Mouse (Mus musculus) forebrain, embryonic 11.5 days (tissue): ENCODE data around the gene Paqr5. TPM values are rescaled to one million over a fixed set of nuclear protein-coding genes. Genes with fewer than 3 reads are reported as not detected.
A peak's percentile ranks its signal among the peaks of the same experiment; 100 is the strongest.

Experiments used
- ATAC-seq: fragments of 200-750 bp; cut with Nextera tagmentation; replicated peaks from 2 replicates; pipeline ENCODE4 v1.8.0; 2017; ENCODE audit warnings: moderate TSS enrichment; ENCODE audit not compliant: low FRiP score
- DNase-seq: peaks from one replicate; pipeline ENCODE4 v3.0.0-alpha.2; 2017; ENCODE audit warnings: low spot score
- H3K27ac ChIP-seq: fragments of 300-500 bp; sonication (generic); 2 replicates; pipeline ENCODE4 v1.5.1; 2014; ENCODE audit warnings: low read depth, low read length
- H3K27me3 ChIP-seq: fragments of 300-500 bp; sonication (generic); 2 replicates; pipeline ENCODE4 v1.6.1; 2014; ENCODE audit warnings: mild to moderate bottlenecking, low read length, mixed read lengths; ENCODE audit not compliant: control insufficient read depth, insufficient read depth
- H3K36me3 ChIP-seq: fragments of 300-500 bp; sonication (generic); 2 replicates; pipeline ENCODE4 v1.6.1; 2014; ENCODE audit warnings: mild to moderate bottlenecking, low read length, moderate library complexity, mixed read lengths; ENCODE audit not compliant: control insufficient read depth, insufficient read depth
- H3K4me1 ChIP-seq: fragments of 300-500 bp; sonication (generic); replicated peaks from 2 replicates; pipeline ENCODE4 v1.6.1; 2014; ENCODE audit warnings: low read length, mixed read lengths; ENCODE audit not compliant: control insufficient read depth, insufficient read depth
- H3K4me2 ChIP-seq: fragments of 300-500 bp; sonication (generic); 2 replicates; pipeline ENCODE4 v1.6.1; 2014; ENCODE audit warnings: low read depth, mild to moderate bottlenecking, low read length, moderate library complexity, mixed read lengths; ENCODE audit not compliant: severe bottlenecking
- H3K4me3 ChIP-seq: fragments of 300-500 bp; sonication (generic); 2 replicates; pipeline ENCODE4 v1.5.1; 2014; ENCODE audit warnings: low read depth, low read length
- H3K9ac ChIP-seq: fragments of 300-500 bp; sonication (generic); 2 replicates; pipeline ENCODE4 v1.6.1; 2014; ENCODE audit warnings: low read length
- H3K9me3 ChIP-seq: fragments of 300-500 bp; sonication (generic); 2 replicates; pipeline ENCODE4 v1.6.1; 2016; ENCODE audit warnings: low read length, mixed read lengths; ENCODE audit not compliant: control insufficient read depth
- WGBS: fragments of 180-500 bp; shearing (Covaris S2); extraction: QIAGEN DNeasy Blood & Tissue Kit; methylation state at CpG from one replicate; pipeline ENCODE4 v1.1.7; 2014; 5-methylcytosine and 5-hydroxymethylcytosine counted together
- polyA plus RNA-seq: library from polyadenylated mRNA; unstranded; fragments of >200 nt; fragmentation: Nextera tagmentation; extraction: Ambion mirVana; gene quantifications from 2 replicates; pipeline ENCODE4 v1.2.1, GENCODE M21; 2014

Paqr5 gene
- polyA plus RNA-seq, result 0.49 and 0.60 TPM in 2 replicates

DNA sequence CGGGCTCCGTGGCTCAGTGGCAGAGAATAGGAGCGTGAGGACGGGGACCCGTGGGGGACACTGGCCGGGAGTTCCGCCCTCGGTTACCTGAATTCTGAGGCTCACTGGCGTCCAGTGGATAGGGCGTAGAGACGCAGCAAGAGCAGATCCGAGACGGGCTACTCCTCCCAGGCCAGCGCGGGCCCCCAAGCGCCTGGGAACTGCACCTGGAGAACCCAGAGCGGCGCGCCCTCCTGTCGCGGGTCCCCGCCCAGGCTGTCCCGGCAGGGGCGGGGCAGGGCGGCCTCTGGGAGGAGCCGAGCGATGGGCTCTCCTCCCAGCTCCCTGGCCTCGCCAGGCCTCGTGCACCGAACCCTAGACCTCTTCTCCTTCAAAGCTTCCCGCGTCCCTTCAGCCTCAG is at the start of gene Paqr5:
Gene Paqr5 (minus strand): TSS at position 257 of the 400 bp plus-strand sequence.
- H3K4me3 ChIP-seq, result peak within 1 kb of the TSS; percentile 31
- no peaks in the 10 kb centered on the region for H3K4me1 ChIP-seq
- DNase-seq (peak; percentile 66), ATAC-seq (no peak)
- WGBS, result under 1% methylated on average over 31 of the region's 32 CpGs
- peak within 1 kb of the TSS; percentile 28; the same call in 1 of the 2 replicates for H3K9ac ChIP-seq
- H3K27ac ChIP-seq, result no peak within 1 kb of the TSS
- peaks cover 13% of the 10 kb centered on the region for H3K27me3 ChIP-seq
- peak within 1 kb of the TSS; percentile 69 for H3K4me2 ChIP-seq
- no peaks in the 10 kb centered on the region for H3K9me3 ChIP-seq
- H3K36me3 ChIP-seq, result no peaks in the 10 kb centered on the region

DNA sequence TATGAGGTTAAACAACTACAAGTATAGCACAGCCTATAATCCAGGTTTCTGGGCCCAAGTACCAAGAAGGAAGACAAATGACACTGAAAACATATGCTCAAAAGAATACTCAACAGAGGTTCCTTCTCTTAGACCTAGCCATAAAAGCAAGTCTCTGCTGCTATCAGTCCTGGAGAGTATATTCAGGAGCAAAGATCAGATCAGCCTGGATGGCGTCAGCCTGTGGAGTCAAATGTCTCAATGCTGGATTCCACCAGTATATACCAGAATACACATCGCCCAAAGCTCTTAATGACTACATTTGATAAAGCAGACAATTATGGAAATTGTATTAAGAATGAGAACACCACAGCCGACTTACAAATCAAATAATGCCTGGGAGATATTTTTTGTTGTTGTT is 35.6 kb upstream of the Paqr5 start:
- Histone ChIP-seq H3K27ac (no peak overlapping the region), H3K9ac (no peak overlapping the region), H3K27me3 (no peaks in the 10 kb centered on the region), H3K36me3 (no peaks in the 10 kb centered on the region), H3K4me1 (no peaks in the 10 kb centered on the region), H3K4me2 (no peak overlapping the region), H3K9me3 (no peaks in the 10 kb centered on the region), H3K4me3 (no peak overlapping the region)
- DNase-seq, result no peak
- ATAC-seq, result no peak
- WGBS, result 93% methylated on average over 3 of the region's 3 CpGs

DNA sequence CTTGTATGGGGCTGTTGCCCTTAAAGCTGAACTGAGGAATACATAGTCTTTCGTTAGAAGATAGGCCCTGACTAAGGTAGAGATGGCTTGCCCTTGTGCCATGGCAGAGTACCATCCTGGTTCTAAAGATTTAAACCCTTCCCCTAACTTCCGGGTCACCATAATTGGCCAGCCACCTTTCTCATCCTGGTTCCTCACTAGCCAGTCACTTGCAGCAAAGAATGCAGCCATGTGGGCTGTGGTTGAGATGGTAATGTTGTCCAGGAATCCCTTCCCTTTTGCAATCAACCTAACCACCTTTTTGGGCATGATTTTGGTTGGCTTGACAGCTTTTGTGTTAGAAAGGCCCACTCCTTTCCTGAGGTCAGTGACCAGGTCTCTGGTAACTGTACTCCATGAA is 33.8 kb upstream of the Paqr5 start:
- H3K27ac ChIP-seq, result no peak overlapping the region
- no peak for DNase-seq
- H3K4me1 ChIP-seq, result no peaks in the 10 kb centered on the region
- H3K27me3 ChIP-seq, result no peaks in the 10 kb centered on the region
- ATAC-seq, result no peak
- no peak overlapping the region for H3K4me2 ChIP-seq
- H3K9ac ChIP-seq, result no peak overlapping the region
- H3K36me3 ChIP-seq, result no peaks in the 10 kb centered on the region
- no peaks in the 10 kb centered on the region for H3K9me3 ChIP-seq
- H3K4me3 ChIP-seq, result no peak overlapping the region
- 95% methylated on average over 2 of the region's 2 CpGs for WGBS

DNA sequence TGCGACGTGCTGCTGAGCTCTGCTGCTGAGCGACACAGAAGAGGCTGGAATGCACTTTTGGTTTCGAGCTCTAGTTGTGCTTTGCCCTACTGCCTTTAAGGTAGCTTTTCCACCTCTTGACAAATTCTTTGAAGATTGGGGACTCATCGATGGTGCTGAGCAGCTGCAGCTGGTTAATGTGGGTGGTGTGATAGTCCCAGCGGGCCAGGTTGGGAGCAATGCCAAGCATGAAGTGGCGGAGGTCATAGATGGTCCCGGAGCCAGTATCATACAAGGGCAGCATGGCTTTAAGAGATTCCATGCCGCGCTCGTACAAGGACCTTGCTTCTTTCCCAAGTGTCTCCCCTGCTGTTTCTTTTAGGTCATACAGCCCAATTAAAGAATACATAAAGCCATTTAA is 33.3 kb upstream of the Paqr5 start:
- H3K4me2 ChIP-seq, result no peak overlapping the region
- H3K27ac ChIP-seq, result no peak overlapping the region
- H3K9ac ChIP-seq, result no peak overlapping the region
- DNase-seq (no peak), ATAC-seq (no peak)
- 91% methylated on average over 11 of the region's 11 CpGs for WGBS
- no peaks in the 10 kb centered on the region for H3K36me3 ChIP-seq
- H3K4me1 ChIP-seq, result no peaks in the 10 kb centered on the region
- no peaks in the 10 kb centered on the region for H3K27me3 ChIP-seq
- H3K4me3 ChIP-seq, result no peak overlapping the region
- H3K9me3 ChIP-seq, result no peaks in the 10 kb centered on the region

DNA sequence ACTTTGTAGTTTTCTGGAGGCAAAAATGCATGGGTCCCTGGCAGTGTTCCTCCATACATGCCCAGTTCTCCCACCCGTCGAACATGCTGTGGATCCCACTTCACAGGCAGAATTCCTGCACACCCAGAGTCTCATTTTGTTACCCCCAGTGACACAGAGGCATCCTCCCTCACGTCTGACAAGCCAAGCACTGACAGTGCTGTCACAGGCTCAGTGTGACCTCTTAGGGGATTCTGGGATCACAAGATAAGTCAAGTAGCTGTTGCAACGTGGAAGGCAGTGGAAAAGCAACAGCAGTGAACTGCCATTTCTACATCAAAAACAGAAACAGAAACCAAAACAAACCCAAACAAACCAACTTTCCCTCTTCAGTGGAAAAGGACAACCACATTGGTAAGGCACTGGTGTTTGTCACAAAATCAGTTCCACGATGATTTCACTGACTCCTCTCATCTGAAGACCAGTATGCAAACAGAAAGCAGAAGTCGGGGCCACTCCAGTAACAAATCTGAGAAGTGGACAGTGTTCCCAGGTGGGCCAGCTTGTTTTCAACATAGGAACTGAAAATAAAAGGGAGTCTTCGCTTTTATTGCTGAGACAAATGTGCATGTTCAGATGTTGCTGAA is 31.3 kb upstream of the Paqr5 start:
- H3K9ac ChIP-seq, result no peak overlapping the region
- H3K27me3 ChIP-seq, result no peaks in the 10 kb centered on the region
- H3K4me1 ChIP-seq, result no peaks in the 10 kb centered on the region
- H3K9me3 ChIP-seq, result no peaks in the 10 kb centered on the region
- no peak overlapping the region for H3K4me3 ChIP-seq
- DNase-seq (no peak), ATAC-seq (no peak)
- 86% methylated on average over 7 of the region's 7 CpGs for WGBS
- no peak overlapping the region for H3K4me2 ChIP-seq
- H3K36me3 ChIP-seq, result no peaks in the 10 kb centered on the region
- H3K27ac ChIP-seq, result no peak overlapping the region

DNA sequence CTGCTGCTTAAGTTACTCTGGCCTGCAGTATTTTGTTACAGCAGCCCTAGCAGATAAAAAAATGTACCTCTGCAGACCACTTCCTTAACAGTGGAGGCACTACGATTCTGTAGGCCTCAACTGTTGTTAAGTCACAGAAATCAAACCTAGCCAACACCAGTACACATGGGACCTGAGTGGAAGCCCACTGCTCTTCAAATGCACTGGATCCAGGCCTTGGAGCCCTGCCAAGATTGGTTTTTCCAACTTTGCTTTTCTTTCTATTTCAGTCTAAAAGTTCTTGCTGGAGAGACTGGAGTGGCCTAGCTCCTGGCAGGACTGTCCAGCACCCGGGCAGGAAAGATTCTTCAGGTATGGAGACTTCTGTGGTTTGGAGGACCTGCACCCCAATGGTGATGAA is 29.6 kb upstream of the Paqr5 start:
- Histone ChIP-seq H3K4me3 (no peak overlapping the region), H3K4me1 (no peaks in the 10 kb centered on the region), H3K36me3 (no peaks in the 10 kb centered on the region), H3K27me3 (no peaks in the 10 kb centered on the region), H3K9me3 (no peaks in the 10 kb centered on the region), H3K9ac (no peak overlapping the region), H3K27ac (no peak overlapping the region), H3K4me2 (no peak overlapping the region)
- no peak for DNase-seq
- ATAC-seq, result no peak
- 91% methylated on average over 2 of the region's 2 CpGs for WGBS

DNA sequence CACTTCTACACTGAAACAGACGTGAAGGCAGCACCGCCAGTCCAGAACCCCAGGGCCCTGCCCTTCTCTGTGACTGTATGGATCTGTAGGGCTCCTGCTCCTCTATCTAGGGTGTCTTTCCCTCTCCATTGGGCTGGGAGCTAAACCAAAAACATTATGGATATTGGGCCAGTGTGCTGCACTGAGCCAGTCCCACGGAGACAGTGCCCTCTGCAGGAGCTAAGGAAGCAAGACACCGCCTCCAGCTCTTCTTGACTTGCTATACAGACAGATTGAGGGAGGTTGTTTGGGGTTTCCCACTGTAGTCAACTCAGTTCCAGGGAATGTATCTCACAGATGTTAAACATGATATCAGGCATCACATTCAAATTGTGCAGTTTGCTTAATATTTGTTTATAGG is 24.1 kb upstream of the Paqr5 start:
- 51% methylated on average over 4 of the region's 4 CpGs for WGBS
- no peaks in the 10 kb centered on the region for H3K27me3 ChIP-seq
- no peak for ATAC-seq
- no peak overlapping the region for H3K27ac ChIP-seq
- no peak for DNase-seq
- no peaks in the 10 kb centered on the region for H3K36me3 ChIP-seq
- no peaks in the 10 kb centered on the region for H3K4me1 ChIP-seq
- no peaks in the 10 kb centered on the region for H3K9me3 ChIP-seq
- no peak overlapping the region for H3K4me2 ChIP-seq
- no peak overlapping the region for H3K4me3 ChIP-seq
- no peak overlapping the region for H3K9ac ChIP-seq

DNA sequence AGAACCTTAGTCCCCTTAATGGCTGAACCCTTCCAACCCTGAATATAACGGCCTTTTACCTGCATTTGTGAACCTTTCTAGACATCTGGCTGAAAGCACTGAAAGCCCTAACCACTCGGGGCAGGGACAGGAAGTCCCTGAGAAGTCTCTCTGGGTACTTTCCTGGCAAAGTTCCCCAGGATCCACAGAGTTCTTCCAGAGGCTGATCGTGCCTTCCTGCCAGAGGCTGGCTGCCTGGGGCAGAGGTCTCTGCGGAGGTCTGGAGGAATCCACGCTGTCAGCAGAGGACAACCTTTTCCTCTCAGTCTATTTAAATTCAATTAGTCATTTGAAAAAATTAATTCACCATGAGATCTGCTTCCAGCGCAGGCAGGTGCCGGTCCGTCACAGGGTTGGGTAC is 22.5 kb upstream of the Paqr5 start:
- Histone ChIP-seq H3K9me3 (no peaks in the 10 kb centered on the region), H3K9ac (no peak overlapping the region), H3K4me3 (no peak overlapping the region), H3K36me3 (no peaks in the 10 kb centered on the region), H3K27me3 (no peaks in the 10 kb centered on the region), H3K27ac (no peak overlapping the region), H3K4me1 (no peaks in the 10 kb centered on the region), H3K4me2 (no peak overlapping the region)
- 70% methylated on average over 8 of the region's 8 CpGs for WGBS
- ATAC-seq (no peak), DNase-seq (no peak)

DNA sequence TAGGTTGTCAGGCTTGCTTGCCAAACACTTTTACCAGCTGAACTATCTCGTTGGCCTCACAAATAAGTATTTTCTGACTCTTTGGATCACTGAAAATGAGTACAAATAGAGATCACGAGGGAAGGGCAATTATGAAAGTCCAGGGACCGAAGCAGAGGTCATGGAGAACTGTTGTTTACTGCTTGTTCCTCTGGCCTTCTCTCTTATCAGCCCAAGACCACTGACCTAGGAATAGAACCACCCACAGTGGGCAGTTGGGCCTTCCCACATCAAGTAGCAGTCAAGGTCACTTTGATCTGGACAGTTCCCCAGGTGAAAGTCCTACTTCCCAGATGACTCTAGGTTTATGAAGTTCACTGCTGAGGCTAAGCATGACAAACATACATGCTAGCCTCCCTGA is 15.5 kb upstream of the Paqr5 start:
- no peak overlapping the region for H3K4me3 ChIP-seq
- no peaks in the 10 kb centered on the region for H3K36me3 ChIP-seq
- no peaks in the 10 kb centered on the region for H3K27me3 ChIP-seq
- no peaks in the 10 kb centered on the region for H3K9me3 ChIP-seq
- DNase-seq, result no peak
- 87% methylated on average over 3 of the region's 3 CpGs for WGBS
- no peak for ATAC-seq
- H3K4me2 ChIP-seq, result no peak overlapping the region
- H3K4me1 ChIP-seq, result no peaks in the 10 kb centered on the region
- no peak overlapping the region for H3K27ac ChIP-seq
- H3K9ac ChIP-seq, result no peak overlapping the region
